Mouse (Mus musculus) lung, embryonic 15.5 days (tissue): ENCODE data around the gene Cenpn. TPM values are rescaled to one million over a fixed set of nuclear protein-coding genes. Genes with fewer than 3 reads are reported as not detected.

ENCODE experiments used
- ATAC-seq: fragments of 200-750 bp; cut with Nextera tagmentation; 2 replicates; pipeline ENCODE4 v1.8.0; 2017; ENCODE audit warnings: moderate number of reproducible peaks, borderline replicate concordance; ENCODE audit not compliant: low FRiP score, low TSS enrichment; ENCODE audit errors: extremely low read depth
- H3K27ac ChIP-seq: fragments of 300-500 bp; sonication (generic); 2 replicates; pipeline ENCODE4 v1.5.1; 2015; ENCODE audit warnings: moderate library complexity, mild to moderate bottlenecking, inconsistent platforms
- H3K27me3 ChIP-seq: fragments of 300-500 bp; sonication (generic); 2 replicates; pipeline ENCODE4 v1.6.1; 2015; ENCODE audit warnings: inconsistent platforms
- H3K36me3 ChIP-seq: fragments of 300-500 bp; sonication (generic); 2 replicates; pipeline ENCODE4 v1.6.1; 2015; ENCODE audit warnings: inconsistent platforms
- H3K4me1 ChIP-seq: fragments of 300-500 bp; sonication (generic); 2 replicates; pipeline ENCODE4 v1.6.1; 2015; ENCODE audit warnings: inconsistent platforms
- H3K4me2 ChIP-seq: fragments of 300-500 bp; sonication (generic); 2 replicates; pipeline ENCODE4 v1.6.1; 2015; ENCODE audit warnings: inconsistent platforms, mild to moderate bottlenecking, moderate library complexity
- H3K4me3 ChIP-seq: fragments of 300-500 bp; sonication (generic); 2 replicates; pipeline ENCODE4 v1.5.1; 2015; ENCODE audit warnings: mild to moderate bottlenecking, inconsistent platforms
- H3K9ac ChIP-seq: fragments of 300-500 bp; sonication (generic); 2 replicates; pipeline ENCODE4 v1.6.1; 2015; ENCODE audit warnings: inconsistent platforms
- H3K9me3 ChIP-seq: fragments of 300-500 bp; sonication (generic); 2 replicates; pipeline ENCODE4 v1.6.1; 2016; ENCODE audit warnings: inconsistent platforms
- WGBS: fragments of 180-500 bp; shearing (Covaris S2); methylation state at CpG from one replicate; pipeline ENCODE4 v1.1.7; 2015; 5-methylcytosine and 5-hydroxymethylcytosine counted together
- polyA plus RNA-seq: library from polyadenylated mRNA; unstranded; fragments of >200 nt; fragmentation: Nextera tagmentation; extraction: Ambion mirVana; gene quantifications from 2 replicates; pipeline ENCODE4 v1.2.1, GENCODE M21; 2015

Cenpn gene
- polyA plus RNA-seq, result 45.7 and 46.5 TPM in 2 replicates

DNA sequence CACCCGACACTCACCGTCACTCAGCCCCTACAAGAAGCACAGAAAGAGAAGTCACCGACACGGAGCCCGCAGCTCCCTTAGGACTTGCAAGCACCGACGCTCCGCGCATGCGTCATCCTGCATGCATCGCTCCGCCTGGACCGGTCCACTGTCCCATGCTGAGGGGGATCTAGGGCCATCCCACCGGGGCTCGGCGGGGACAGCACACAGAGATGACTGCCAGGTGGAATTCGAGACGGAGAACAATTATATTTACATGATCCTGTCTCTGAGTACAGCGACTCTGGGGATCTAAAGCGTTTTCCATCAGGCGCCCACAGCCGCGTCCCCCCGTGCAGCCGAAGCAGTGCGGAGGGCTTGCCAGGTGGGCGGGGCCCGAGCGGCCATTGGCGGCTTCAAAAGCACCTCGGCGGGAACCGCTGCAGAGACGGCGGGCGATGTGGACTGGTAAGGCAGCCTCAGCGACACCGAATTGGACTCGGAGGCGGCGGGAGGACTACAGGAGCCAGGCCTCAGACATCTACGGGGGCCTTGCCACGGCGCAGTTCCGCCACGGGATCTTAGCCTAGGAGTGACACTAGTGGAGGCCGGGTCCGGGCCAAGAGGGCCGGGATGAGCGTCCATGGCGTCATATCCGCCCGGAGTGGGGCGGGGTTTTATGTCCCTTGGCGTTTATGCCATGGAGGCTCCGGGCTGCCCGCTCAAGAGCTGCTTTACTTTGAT, at the start of gene Cenpn, which contains the start of gene Cmc2:
Gene Cenpn, plus strand, starts transcription at position 394 of the 723 bp plus-strand sequence.
Gene Cmc2, minus strand, starts transcription at position 119 of the 723 bp plus-strand sequence.
- under 1% methylated on average over 57 of the region's 57 CpGs for WGBS
- peak within 1 kb of the TSS; percentile 85 for H3K4me3 ChIP-seq
- H3K27ac ChIP-seq, result peak within 1 kb of the TSS; percentile 91
- ATAC-seq, result peak; percentile 96
- no peaks in the 10 kb centered on the region for H3K27me3 ChIP-seq
- H3K9me3 ChIP-seq, result no peaks in the 10 kb centered on the region
- peaks cover 18% of the 10 kb centered on the region for H3K4me1 ChIP-seq
- peak within 1 kb of the TSS; percentile 90 for H3K9ac ChIP-seq
- H3K36me3 ChIP-seq, result peaks cover 9% of the 10 kb centered on the region; the same call in 1 of the 2 replicates
- peak within 1 kb of the TSS; percentile 72 for H3K4me2 ChIP-seq

DNA sequence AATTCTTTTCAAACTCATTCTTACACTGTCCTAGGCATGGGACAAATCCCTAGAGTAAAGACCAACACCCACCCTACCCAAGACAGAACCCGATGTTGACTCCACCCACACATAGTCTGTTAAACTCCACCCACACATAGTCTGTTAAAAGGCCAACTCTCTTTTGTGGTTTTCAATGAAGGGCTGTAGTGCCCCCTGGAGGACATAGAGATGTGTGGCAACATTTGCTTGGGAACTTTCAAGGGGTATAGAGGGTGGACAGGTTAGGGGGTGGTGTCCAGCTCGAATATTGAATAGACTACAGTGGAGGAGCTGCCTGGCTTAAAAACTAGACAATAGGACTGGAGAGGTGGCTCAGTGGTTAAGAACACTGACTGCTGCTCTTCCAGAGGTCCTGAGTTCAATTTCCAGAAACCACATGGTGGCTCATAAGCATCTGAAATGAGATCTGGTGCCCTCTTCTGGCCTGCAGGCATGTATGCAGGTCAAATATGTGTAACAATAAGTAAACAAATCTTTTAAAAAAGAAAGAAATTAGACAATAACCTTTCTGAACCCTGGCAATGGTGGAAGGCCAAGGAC, 48.7 kb upstream of the Cenpn start:
- Histone ChIP-seq H3K9me3 (no peaks in the 10 kb centered on the region), H3K27ac (no peak overlapping the region), H3K27me3 (no peaks in the 10 kb centered on the region), H3K4me3 (no peak overlapping the region), H3K36me3 (no peaks in the 10 kb centered on the region), H3K9ac (no peak overlapping the region), H3K4me2 (no peak overlapping the region), H3K4me1 (no peaks in the 10 kb centered on the region)
- 65% methylated on average over 2 of the region's 2 CpGs for WGBS
- no peak for ATAC-seq

DNA sequence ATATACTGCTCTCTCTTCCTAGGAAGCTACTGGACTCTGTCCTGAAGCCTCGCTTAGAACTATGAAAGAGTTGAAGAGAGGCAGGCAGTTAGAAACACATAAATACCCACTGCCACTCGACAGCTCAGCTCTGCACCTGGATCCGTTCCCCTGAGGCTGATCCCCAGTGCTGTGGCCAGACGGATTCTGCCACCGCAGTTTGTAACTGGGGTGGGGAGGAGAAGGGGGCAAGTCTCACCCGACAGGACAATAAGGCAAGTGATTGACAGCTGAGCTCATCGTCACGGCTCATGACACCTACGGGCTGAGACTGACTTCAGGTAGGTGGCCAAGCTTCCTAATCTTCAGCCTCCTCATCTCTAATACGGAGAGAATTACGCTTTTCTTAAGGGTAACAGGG, 47.9 kb upstream of the Cenpn start:
- H3K4me2 ChIP-seq, result no peak overlapping the region
- H3K9ac ChIP-seq, result no peak overlapping the region
- H3K4me3 ChIP-seq, result no peak overlapping the region
- H3K36me3 ChIP-seq, result no peaks in the 10 kb centered on the region
- ATAC-seq, result no peak
- H3K9me3 ChIP-seq, result no peaks in the 10 kb centered on the region
- no peaks in the 10 kb centered on the region for H3K27me3 ChIP-seq
- H3K4me1 ChIP-seq, result no peaks in the 10 kb centered on the region
- H3K27ac ChIP-seq, result no peak overlapping the region
- WGBS, result 78% methylated on average over 11 of the region's 11 CpGs

DNA sequence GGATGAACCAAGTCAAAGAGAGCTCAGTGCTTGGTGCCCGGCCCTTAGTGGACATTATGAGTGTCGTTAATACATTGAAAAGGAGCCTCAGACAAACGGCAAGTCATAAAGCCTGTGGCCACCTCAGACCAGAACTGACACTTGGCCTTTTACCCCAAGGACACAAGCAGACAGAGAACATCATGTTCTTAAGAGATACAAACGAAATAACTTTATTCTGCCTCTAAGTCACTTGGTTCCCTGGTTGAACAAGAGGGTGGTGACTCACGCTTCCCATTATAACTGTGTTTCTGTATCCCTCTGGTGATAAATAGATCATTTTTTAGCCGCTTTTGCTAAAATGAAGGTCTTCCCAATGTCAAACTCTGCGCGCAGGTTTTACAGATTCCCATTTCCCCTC, 47.5 kb upstream of the Cenpn start:
- no peak overlapping the region for H3K4me2 ChIP-seq
- H3K27me3 ChIP-seq, result no peaks in the 10 kb centered on the region
- H3K4me1 ChIP-seq, result no peaks in the 10 kb centered on the region
- 78% methylated on average over 8 of the region's 8 CpGs for WGBS
- ATAC-seq, result no peak
- H3K27ac ChIP-seq, result no peak overlapping the region
- H3K9ac ChIP-seq, result no peak overlapping the region
- H3K36me3 ChIP-seq, result no peaks in the 10 kb centered on the region
- H3K4me3 ChIP-seq, result no peak overlapping the region
- no peaks in the 10 kb centered on the region for H3K9me3 ChIP-seq

DNA sequence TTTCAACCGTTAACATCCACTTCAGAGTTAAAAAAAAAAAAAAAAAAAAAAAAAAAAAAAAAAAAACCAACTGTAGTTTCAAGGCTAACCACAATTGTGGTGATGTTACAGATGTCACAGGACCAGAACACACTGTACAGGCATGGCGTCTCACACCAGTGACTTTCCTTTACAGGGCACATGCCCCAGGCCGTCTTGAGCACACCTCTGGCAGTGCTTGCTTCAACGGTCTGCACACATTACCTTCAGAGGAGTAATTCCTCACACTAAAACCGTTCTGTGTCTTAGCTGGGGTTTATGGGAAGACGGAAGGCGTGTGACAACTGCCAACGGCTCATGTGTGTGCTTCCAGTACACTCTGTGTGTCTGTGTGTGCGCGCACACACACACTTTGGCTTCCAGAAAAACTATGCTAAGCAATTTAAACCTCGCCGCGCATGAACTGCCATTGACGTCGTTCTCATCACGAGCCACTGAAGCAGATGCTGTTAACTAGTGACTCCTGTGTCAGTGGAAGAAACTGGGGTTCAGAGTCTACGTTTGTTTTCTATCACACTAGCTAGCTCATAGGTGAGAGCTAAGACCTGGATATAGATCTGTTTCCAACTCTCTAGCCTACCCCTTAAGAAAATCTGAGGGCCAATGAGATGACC, 45.6 kb upstream of the Cenpn start:
- no peak overlapping the region for H3K4me3 ChIP-seq
- H3K9ac ChIP-seq, result no peak overlapping the region
- 80% methylated on average over 17 of the region's 17 CpGs for WGBS
- no peak overlapping the region for H3K27ac ChIP-seq
- H3K4me1 ChIP-seq, result no peaks in the 10 kb centered on the region
- no peak overlapping the region for H3K4me2 ChIP-seq
- H3K9me3 ChIP-seq, result no peaks in the 10 kb centered on the region
- no peaks in the 10 kb centered on the region for H3K27me3 ChIP-seq
- no peak for ATAC-seq
- H3K36me3 ChIP-seq, result no peaks in the 10 kb centered on the region

DNA sequence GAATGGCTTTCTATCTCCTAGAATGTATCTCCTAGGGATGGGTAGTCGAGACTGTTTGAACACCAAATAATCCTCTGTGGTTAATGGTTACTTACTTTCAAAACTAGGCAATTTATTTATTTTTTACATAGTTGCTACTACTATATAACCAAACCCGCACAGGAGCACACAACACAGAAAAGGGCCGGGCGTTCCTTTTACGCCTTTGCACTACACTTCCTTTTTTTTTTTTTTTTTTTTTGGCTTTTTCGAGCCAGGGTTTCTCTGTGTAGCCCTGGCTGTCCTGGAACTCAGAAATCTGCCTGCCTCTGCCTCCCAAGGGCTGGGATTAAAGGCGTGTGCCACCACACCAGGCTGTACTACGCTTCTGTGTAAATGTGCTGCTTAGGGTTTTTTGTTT, 40.1 kb upstream of the Cenpn start:
- no peak overlapping the region for H3K4me3 ChIP-seq
- 91% methylated on average over 8 of the region's 8 CpGs for WGBS
- H3K36me3 ChIP-seq, result peaks cover 2% of the 10 kb centered on the region; the same call in 1 of the 2 replicates
- no peak overlapping the region for H3K27ac ChIP-seq
- no peaks in the 10 kb centered on the region for H3K4me1 ChIP-seq
- no peaks in the 10 kb centered on the region for H3K27me3 ChIP-seq
- H3K9ac ChIP-seq, result no peak overlapping the region
- ATAC-seq, result no peak
- H3K9me3 ChIP-seq, result no peaks in the 10 kb centered on the region
- no peak overlapping the region for H3K4me2 ChIP-seq

DNA sequence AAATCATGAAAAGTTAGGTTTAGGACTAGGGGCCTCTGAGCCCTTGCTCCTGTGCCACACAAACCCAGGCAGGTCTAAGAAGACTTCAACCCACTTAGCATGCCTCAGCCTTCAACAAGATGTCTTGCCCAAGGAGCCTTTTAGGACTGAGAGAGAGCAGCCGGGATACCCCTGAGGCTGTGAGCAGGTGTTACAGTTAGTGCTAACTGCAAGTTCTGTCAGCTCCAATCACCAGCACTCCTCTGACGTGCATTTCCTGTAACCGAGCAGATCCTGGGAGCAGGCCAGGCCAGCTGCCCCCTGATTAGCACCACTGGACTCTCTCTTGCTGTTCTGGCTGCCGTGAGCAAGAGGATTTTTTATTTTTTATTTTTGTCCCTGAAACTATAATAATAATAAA, 33.7 kb upstream of the Cenpn start:
- no peak for ATAC-seq
- Histone ChIP-seq H3K27ac (no peak overlapping the region), H3K4me2 (no peak overlapping the region), H3K4me1 (no peaks in the 10 kb centered on the region), H3K4me3 (no peak overlapping the region), H3K36me3 (peaks cover 30% of the 10 kb centered on the region; the same call in 1 of the 2 replicates), H3K9ac (no peak overlapping the region), H3K27me3 (no peaks in the 10 kb centered on the region), H3K9me3 (no peaks in the 10 kb centered on the region)
- 45% methylated on average over 4 of the region's 4 CpGs for whole genome bisulfite sequencing

DNA sequence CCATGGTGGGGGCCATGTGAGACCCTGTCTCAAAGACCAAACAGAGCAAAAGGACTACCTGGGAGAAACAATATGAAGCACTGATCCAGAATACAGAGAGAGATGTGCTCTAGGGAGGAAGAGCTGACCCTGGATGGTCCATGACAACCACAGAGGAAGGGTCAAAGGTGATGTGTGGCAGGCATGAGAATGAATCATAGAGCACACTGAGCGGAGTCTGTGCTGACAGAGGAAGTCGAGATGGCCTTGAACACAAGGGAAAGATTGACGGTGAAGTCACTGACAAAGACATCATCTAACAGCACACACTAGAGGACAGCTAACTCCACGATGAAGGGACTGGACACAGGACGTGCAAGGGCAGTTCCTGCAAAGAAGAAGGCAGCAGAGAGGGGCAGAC, 30.1 kb upstream of the Cenpn start:
- Histone ChIP-seq H3K27me3 (no peaks in the 10 kb centered on the region), H3K4me3 (no peak overlapping the region), H3K9me3 (no peaks in the 10 kb centered on the region), H3K36me3 (peaks cover 32% of the 10 kb centered on the region), H3K9ac (no peak overlapping the region), H3K4me2 (no peak overlapping the region), H3K4me1 (no peaks in the 10 kb centered on the region), H3K27ac (no peak overlapping the region)
- no peak for ATAC-seq
- WGBS, result 76% methylated on average over 5 of the region's 5 CpGs

DNA sequence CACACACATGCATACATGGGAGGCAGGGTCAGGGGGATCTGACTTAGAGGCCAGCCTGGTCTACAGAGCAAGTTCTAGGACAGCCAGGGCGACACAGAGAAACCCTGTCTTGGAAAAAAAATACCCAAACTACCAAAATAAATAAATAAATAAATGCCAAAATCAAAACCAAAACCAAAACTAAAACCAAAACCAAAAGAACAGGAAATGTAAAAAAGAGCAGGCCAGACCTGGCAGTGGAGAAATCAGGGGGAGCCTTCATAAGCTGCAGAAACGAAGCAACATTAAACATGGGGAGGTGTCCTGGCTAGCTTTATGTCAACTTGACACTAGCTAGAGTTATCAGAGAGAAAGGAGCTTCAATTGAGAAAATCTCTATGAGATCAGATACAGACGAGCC, 29.4 kb upstream of the Cenpn start:
- no peak for ATAC-seq
- 81% methylated on average over 3 of the region's 3 CpGs for WGBS
- no peaks in the 10 kb centered on the region for H3K9me3 ChIP-seq
- H3K36me3 ChIP-seq, result peaks cover 25% of the 10 kb centered on the region
- no peak overlapping the region for H3K4me2 ChIP-seq
- no peaks in the 10 kb centered on the region for H3K27me3 ChIP-seq
- no peaks in the 10 kb centered on the region for H3K4me1 ChIP-seq
- no peak overlapping the region for H3K9ac ChIP-seq
- no peak overlapping the region for H3K27ac ChIP-seq
- H3K4me3 ChIP-seq, result no peak overlapping the region

DNA sequence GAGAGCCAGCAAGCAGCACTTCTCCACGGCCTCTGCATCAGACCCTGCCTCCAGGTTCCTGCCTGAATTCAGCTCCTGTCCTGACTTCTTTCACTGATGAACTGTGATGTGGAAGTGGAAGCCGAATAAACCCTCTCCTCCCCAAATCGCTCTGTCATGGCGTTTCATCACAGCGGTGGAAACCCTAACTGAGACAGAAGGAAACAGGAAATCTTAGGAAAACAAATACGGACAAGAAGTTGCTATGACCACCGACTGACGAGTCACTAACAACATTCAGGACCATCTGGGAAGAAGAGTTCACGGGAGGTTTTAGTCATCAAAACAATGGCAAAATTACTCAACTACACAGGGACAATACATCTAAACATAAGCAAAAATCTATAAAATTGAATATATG, 28.9 kb upstream of the Cenpn start:
- 49% methylated on average over 9 of the region's 9 CpGs for WGBS
- Histone ChIP-seq H3K27ac (no peak overlapping the region), H3K9me3 (no peaks in the 10 kb centered on the region), H3K27me3 (no peaks in the 10 kb centered on the region), H3K9ac (no peak overlapping the region), H3K4me3 (no peak overlapping the region), H3K36me3 (peaks cover 21% of the 10 kb centered on the region), H3K4me2 (no peak overlapping the region), H3K4me1 (no peaks in the 10 kb centered on the region)
- no peak for ATAC-seq

DNA sequence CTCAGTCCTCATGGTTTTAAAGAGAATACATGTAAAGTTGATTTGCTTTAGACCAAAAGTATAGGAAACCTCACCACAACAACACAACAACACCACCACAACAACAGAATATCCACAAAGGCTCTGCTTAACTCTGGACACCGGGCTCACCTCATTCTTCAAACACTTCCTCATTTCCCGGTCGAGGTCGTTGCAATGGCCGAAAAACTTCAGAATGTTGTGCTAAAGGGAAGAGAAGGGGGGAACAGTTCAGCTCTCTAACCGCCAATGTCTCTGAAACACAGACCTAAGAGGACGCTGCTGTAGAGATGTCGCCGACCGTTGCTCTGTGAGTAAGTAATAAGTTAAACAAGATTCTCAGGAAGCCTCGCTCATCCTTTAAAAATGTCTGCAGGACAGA, 27.6 kb upstream of the Cenpn start:
- no peaks in the 10 kb centered on the region for H3K9me3 ChIP-seq
- H3K4me2 ChIP-seq, result no peak overlapping the region
- H3K4me1 ChIP-seq, result no peaks in the 10 kb centered on the region
- no peak for ATAC-seq
- no peaks in the 10 kb centered on the region for H3K27me3 ChIP-seq
- H3K4me3 ChIP-seq, result no peak overlapping the region
- H3K36me3 ChIP-seq, result peaks cover 10% of the 10 kb centered on the region; the same call in 1 of the 2 replicates
- H3K27ac ChIP-seq, result no peak overlapping the region
- 51% methylated on average over 11 of the region's 11 CpGs for WGBS
- H3K9ac ChIP-seq, result no peak overlapping the region

DNA sequence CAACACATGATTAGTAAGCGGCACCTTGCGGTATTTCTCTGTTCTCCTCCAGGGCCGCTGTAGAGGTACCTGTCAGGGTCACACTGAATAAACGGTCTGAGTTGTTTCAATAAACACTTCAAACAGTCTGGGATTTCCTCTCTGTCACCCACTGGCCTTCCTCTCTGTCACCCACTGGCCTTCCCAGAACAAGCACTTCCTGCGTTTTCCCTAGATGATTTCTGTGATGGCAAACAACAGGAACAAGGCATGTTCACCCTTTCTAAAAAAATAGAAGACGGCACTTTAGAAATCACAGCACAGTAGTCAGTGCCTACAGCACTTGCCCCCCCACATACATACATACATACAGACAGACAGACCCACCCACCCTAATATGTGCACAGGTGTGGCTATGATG, 26.0 kb upstream of the Cenpn start:
- Histone ChIP-seq H3K36me3 (peaks cover 5% of the 10 kb centered on the region; the same call in 1 of the 2 replicates), H3K27me3 (no peaks in the 10 kb centered on the region), H3K4me3 (no peak overlapping the region), H3K4me1 (no peaks in the 10 kb centered on the region), H3K9me3 (no peaks in the 10 kb centered on the region), H3K9ac (no peak overlapping the region), H3K4me2 (no peak overlapping the region), H3K27ac (no peak overlapping the region)
- ATAC-seq, result no peak; the same call in 1 of the 2 replicates
- WGBS, result 69% methylated on average over 6 of the region's 6 CpGs
